Mouse (Mus musculus) yolk sac, embryonic 10.5 days (tissue): ENCODE measurements around the gene Pif1.

Source experiments
- DNase-seq: peaks from one replicate; pipeline ENCODE4 v3.0.0-alpha.2; 2017; ENCODE audit warnings: low spot score

Gene Pif1

DNA sequence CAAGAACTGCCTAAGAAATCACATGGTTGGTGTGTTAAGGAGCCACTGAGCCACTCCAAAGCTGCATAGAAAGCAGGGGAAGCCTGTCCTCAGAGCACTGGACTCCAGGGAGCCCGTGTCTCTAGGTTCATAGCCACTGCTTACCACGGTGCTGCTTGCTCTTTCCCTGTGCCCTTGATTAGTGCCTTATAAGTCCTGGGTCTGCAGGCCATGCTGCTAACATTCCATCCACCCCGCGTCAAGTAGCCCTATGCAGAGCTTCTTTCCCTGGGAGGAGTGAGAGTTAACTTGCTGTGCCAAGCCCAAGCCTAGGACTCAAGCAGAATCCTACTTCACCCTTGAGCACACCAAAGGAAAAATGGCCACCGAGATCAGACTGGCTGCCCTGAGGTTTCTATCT is 52.1 kb downstream of the Pif1 start:
- DNase-seq, result no peak

DNA sequence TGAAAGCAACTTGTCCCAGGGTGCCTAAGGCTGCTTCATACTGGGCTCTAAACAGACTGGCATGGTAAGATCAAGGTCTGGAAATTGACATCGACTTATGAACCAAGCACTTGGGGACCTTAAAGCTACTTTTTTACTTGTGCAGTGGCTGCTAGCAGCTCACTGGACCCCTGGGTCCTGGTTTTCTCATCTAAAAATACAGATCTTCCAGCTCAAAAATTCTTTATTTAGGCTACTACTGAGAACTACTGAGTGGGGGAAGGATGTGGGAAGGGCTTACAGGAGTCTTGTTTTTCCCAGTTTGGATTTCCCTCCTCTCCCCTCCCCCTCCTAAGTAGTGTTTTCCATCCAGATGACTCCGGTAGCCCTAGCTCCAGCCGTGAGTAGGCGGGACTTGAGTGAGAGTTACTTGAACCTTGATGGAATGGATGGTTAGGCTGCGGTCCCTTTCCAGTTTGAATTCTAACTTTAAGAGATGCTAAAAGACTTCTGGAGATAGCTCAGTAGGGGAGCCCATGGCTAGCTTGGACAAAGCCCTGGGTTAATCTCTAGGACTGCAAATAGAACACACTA is 54.0 kb downstream of the Pif1 start:
- peak; percentile 46 for DNase-seq

DNA sequence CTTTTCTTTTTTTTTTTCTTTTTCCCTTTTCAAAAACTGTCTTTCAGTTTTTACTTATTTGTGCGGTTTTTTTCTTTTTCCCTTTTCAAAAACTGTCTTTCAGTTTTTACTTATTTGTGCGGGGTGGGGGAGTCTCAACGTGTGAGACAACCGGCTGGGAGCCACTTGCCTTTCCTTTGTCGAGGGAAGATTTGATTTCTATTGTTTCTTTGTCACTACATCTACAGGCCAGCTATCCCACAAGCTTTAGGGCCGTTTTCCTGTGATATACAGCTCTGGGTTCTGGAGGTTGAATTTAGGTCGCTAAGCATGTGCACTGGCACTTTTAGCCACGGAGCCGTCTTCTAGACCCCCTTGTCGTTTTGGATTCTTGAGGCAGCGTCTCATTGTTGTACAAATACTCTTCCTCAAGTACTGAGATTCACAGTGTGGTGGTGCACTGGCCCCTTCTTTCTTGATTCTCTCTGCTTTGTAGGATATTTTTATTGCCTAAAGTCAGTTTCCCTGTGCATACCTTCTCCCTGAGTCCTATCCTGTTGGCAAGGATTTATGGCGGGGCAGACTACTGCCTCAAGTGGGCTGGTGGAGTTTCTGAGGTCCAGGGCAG is 54.6 kb downstream of the Pif1 start:
- DNase-seq, result no peak

DNA sequence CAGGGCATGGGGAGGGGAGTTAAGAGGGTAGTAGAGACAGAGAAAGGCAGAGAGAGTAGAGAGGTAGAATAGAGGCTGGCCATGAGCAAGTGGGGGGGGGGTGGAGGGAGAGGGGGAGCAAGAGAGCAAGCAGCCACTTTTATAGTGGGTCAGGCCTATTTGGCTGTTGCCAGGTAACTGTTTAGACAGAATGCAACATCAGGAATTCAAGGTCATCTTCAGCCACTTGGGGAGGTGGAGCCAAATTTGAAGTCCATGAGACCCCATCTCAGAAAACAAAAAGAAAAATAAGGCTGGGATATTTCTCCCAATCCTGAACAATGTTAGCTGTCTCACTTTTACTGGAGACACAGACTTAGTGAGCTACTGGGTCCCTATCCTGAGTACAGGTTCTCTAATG is 55.6 kb downstream of the Pif1 start:
- no peak for DNase-seq

DNA sequence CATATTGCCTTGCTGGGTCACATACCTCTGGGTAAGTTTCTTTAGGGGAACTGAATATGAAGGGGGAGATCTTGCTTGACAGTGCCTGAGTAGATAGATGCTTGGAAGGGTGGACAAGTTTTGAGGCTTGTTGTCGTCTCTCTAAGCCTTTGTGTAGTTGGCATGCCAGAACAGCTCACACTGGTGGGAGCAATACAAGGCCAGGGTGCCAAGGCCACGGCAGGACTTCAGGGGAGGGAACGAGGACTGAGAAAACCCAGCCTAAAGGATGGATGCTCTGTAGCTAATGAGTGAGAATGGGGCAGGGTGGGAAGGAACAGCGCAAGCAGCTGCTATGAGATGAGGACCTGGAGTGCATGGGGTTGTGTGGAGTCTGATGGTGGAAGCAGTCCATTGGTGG is 58.0 kb downstream of the Pif1 start:
- no peak for DNase-seq
